Mouse (Mus musculus) C2C12 (cell line): ENCODE results near the gene Agr3. TPM values are rescaled to one million over a fixed set of nuclear protein-coding genes. Genes with fewer than 3 reads are reported as not detected.

Experiments used
- H3K27me3 ChIP-seq: one replicate; pipeline ENCODE4 v1.6.1; 2011; ENCODE audit not compliant: control insufficient read depth, insufficient read depth, insufficient read length
- H3K36me3 ChIP-seq: one replicate; pipeline ENCODE4 v1.6.1; 2011; ENCODE audit not compliant: control insufficient read depth, insufficient read depth
- H3K4me3 ChIP-seq: one replicate; pipeline ENCODE4 v1.5.1; 2011; ENCODE audit warnings: mild to moderate bottlenecking, control low read depth; ENCODE audit not compliant: poor library complexity, insufficient read depth, severe bottlenecking
- H3K79me2 ChIP-seq: one replicate; pipeline ENCODE4 v1.6.1; 2011; ENCODE audit not compliant: control insufficient read depth, insufficient read depth
- H3K79me3 ChIP-seq: one replicate; pipeline ENCODE4 v1.6.1; 2011; ENCODE audit warnings: low read depth, control low read depth
- H3ac ChIP-seq: one replicate; pipeline ENCODE3; 2011; ENCODE audit warnings: low read depth; ENCODE audit not compliant: control insufficient read depth, insufficient read length
- CEBPB ChIP-seq: IDR thresholded peaks from one replicate; pipeline ENCODE4 v1.6.1; 2011; ENCODE audit warnings: low read depth, mild to moderate bottlenecking, control low read depth, moderate library complexity
- CTCF ChIP-seq: IDR thresholded peaks from one replicate; pipeline ENCODE4 v1.5.1; 2011; ENCODE audit not compliant: control insufficient read depth, insufficient read depth, insufficient read length
- FOSL1 ChIP-seq: IDR thresholded peaks from one replicate; pipeline ENCODE4 v1.8.0; 2011; ENCODE audit warnings: mild to moderate bottlenecking, low read length; ENCODE audit not compliant: poor library complexity, insufficient read depth, severe bottlenecking
- MAX ChIP-seq: IDR thresholded peaks from one replicate; pipeline ENCODE4 v1.6.1; 2011; ENCODE audit warnings: mild to moderate bottlenecking, control low read depth
- MYOD1 ChIP-seq: IDR thresholded peaks from one replicate; pipeline ENCODE4 v1.6.1; 2011; ENCODE audit warnings: low read depth; ENCODE audit not compliant: control insufficient read depth, insufficient read length
- MYOG ChIP-seq: IDR thresholded peaks from one replicate; pipeline ENCODE4 v1.6.1; 2011; ENCODE audit not compliant: control insufficient read depth, insufficient read length; ENCODE audit errors: extremely low read depth
- USF1 ChIP-seq: IDR thresholded peaks from one replicate; pipeline ENCODE4 v1.6.1; 2011; ENCODE audit warnings: low read depth, mild to moderate bottlenecking, control low read depth, moderate library complexity
- polyA plus RNA-seq: library from polyadenylated mRNA; unstranded; fragments of >200 nt; fragmentation: generic; extraction: Trizol; gene quantifications from one replicate; pipeline ENCODE4 v1.2.1, GENCODE M21; 2012; ENCODE audit warnings: missing spikeins

The Agr3 gene
- polyA plus RNA-seq, 1 experiment: not detected

DNA sequence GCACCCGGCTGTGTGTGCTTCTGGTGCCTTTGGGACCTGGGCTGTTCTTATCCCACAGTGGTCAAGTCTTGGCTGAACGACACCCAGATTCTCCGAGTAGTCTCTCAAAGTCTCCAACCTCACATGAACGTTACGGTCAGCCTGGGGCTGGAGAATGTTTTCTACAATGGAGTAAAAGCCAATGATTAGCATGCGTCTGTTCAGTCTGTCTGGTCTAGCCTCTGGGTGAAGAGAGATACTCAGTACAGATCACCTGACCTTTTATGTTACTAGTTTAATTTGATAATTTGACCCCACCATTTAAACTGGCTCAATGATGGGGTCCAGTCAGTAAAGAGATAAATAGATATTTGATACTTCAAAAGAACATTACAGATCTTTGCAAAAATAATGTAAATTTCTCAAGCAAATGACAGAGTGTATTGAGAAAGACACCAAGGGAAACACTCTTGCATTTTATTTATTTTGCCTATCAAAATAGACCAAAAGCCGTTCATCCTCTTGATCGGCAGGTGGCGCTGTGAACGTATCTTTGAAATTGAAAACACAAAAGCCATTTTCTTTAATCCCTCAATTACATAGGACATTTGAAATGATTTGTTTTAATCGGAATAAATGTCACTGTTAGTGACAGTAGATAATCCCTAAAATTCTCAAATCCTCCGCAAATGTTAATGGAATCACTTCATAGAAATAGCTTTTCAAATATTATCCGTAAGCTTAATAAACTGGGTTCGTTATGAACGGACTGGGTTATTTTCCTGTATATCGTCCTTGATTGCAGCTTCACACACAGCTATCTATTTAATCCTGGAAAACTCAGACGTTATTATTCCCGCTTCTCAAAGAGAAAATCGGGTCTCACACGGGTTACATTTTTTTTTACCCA, 29.3 kb upstream of the Agr3 start:
- Histone ChIP-seq H3ac (no peak overlapping the region), H3K4me3 (no peak overlapping the region), H3K36me3 (no peaks in the 10 kb centered on the region), H3K79me3 (no peaks in the 10 kb centered on the region), H3K27me3 (no peaks in the 10 kb centered on the region), H3K79me2 (no peaks in the 10 kb centered on the region)
- TF ChIP-seq CTCF (no peak), USF1 (no peak), FOSL1 (no peak), MYOG (no peak), MYOD1 (no peak), CEBPB (no peak)

DNA sequence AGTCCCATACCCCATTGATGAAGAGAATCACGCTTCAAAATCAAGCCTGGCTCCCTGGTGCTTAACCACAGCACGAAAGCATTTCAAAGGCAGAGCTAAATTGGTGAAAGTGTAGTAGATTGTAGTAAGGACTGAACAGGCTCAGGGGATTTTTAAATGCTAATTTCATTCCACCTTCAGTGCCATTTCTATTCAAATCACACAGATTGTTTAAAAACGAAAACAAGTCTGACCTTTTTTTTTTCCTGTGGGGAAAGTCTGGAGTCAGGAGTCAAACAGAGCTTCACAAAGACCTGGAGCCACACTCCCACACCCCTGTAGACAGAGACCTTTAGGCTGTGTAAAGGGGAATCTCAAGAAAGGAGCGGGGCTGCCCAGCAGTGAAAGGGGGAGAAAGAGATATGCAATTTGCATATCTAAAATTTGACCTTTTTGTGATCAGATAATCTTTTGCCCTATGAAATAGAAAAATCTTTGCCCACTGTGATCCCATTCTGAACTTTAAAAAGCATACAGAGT, 28.6 kb upstream of the Agr3 start:
- Histone ChIP-seq H3ac (no peak overlapping the region), H3K4me3 (no peak overlapping the region), H3K27me3 (no peaks in the 10 kb centered on the region), H3K79me2 (no peaks in the 10 kb centered on the region), H3K36me3 (no peaks in the 10 kb centered on the region), H3K79me3 (no peaks in the 10 kb centered on the region)
- TF ChIP-seq MAX (no peak), USF1 (no peak), MYOG (no peak), FOSL1 (no peak), CEBPB (no peak), CTCF (no peak), MYOD1 (no peak)

DNA sequence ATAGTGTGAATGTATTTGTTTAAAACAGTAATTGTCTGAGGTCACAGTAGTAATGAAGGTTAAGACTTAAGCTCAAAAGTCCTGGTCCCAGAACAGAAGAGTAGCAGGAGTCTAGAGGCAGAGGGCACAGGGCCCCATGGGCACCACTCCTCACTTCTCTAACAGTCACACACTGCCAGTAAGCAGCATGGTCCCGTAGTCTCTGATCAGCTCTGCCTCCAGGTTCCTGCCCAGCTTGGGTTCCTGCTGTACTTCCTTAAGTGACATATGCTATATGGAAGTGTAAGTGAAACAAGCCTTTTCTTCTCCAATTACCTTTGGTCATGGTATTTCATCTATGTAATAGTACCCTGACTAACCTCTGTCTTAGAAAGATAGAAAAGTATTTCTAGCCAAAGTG, 14.8 kb upstream of the Agr3 start:
- Histone ChIP-seq H3K79me2 (no peaks in the 10 kb centered on the region), H3ac (no peak overlapping the region), H3K36me3 (no peaks in the 10 kb centered on the region), H3K27me3 (no peaks in the 10 kb centered on the region), H3K79me3 (no peaks in the 10 kb centered on the region), H3K4me3 (no peak overlapping the region)
- TF ChIP-seq USF1 (no peak), MYOD1 (no peak), CEBPB (no peak), FOSL1 (no peak), CTCF (no peak), MYOG (no peak), MAX (no peak)

DNA sequence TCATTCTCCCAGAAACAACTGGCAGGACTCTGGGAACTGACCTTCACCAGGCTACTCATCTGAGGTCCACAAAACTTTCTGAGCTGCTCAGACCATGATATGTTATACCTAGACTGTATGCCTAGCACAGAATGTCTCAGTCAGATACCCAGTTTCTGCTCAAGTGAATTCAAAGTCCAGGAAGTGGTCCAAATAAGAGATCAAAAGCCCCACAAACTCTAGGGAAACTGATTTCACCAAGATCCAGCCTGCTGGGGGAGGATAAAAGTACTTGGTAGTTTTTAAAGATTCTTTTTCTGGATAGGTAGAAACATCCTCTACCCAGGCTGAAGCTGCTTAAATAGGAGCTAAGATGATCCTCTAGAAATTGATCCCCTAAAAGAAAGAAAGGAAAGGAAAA, 9.6 kb upstream of the Agr3 start:
- Histone ChIP-seq H3K27me3 (no peaks in the 10 kb centered on the region), H3K4me3 (no peak overlapping the region)
- TF ChIP-seq CTCF: no peak
- no peak for TF ChIP-seq MYOG
- TF ChIP-seq USF1: no peak
- no peak for TF ChIP-seq FOSL1
- no peak for TF ChIP-seq CEBPB
- TF ChIP-seq MYOD1: no peak
- no peak for TF ChIP-seq MAX

DNA sequence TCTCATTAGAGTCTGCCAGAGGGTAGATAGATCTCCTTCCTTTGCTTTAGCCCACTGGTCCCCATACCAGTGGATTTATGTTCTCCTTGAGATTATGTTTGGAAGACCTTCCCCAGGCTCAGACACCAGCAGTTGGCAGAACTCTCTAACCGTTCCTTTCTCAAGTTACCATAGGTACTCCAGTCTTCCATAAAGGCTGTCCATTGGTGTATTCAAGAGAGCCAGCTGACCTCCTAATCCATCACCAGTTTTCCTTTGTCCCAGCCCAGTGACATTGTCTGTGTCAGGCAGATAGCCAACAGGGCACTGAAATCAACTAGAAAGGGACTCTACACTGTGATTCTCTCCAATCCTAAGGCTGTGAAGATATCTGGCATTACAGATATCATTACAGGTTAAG, 9.0 kb upstream of the Agr3 start:
- Histone ChIP-seq H3ac (no peak overlapping the region), H3K36me3 (no peaks in the 10 kb centered on the region), H3K4me3 (no peak overlapping the region), H3K79me2 (no peaks in the 10 kb centered on the region), H3K79me3 (no peaks in the 10 kb centered on the region), H3K27me3 (no peaks in the 10 kb centered on the region)
- TF ChIP-seq MAX (no peak), CTCF (no peak), FOSL1 (no peak), USF1 (no peak), MYOD1 (no peak), MYOG (no peak), CEBPB (no peak)

More for the DNA sequence above, 9.6 kb upstream of the Agr3 start:
- H3K79me3 ChIP-seq: no peaks in the 10 kb centered on the region
- H3K36me3 ChIP-seq: no peaks in the 10 kb centered on the region
- H3K79me2 ChIP-seq: no peaks in the 10 kb centered on the region
- no peak overlapping the region for H3ac ChIP-seq
